Mouse (Mus musculus) CH12.LX (cell line): ENCODE data around the gene Mphosph10. TPM values are rescaled to one million over a fixed set of nuclear protein-coding genes. Genes with fewer than 3 reads are reported as not detected.

Source experiments
- DNase-seq: peaks from one replicate; pipeline ENCODE4 v3.0.0-alpha.2; 2013; ENCODE audit errors: extremely low read depth
- H3K27ac ChIP-seq: 2 replicates; pipeline ENCODE4 v1.5.1; 2012; ENCODE audit warnings: low read depth, mild to moderate bottlenecking, control low read depth, moderate library complexity; ENCODE audit not compliant: insufficient read depth
- H3K27me3 ChIP-seq: replicated peaks from 2 replicates; pipeline ENCODE3; 2012; ENCODE audit warnings: inconsistent platforms
- H3K36me3 ChIP-seq, 2 experiments: replicated peaks in 1 of 2; 2 replicates each; pipeline versions ENCODE3 to v1.6.1; 2012; ENCODE audit warnings: inconsistent platforms in 1 of 2, low read length in 1 of 2, mild to moderate bottlenecking in 1 of 2, mixed read lengths in 1 of 2, moderate library complexity in 1 of 2; ENCODE audit not compliant: control insufficient read depth in 1 of 2, insufficient read depth in 1 of 2
- H3K4me1 ChIP-seq, 2 experiments: 2 replicates each; pipeline ENCODE4 v1.6.1; 2012; ENCODE audit warnings: inconsistent platforms in 1 of 2, moderate library complexity in 1 of 2; ENCODE audit not compliant: insufficient read depth in 2 of 2, control insufficient read depth in 1 of 2
- H3K4me2 ChIP-seq: 2 replicates; pipeline ENCODE4 v1.6.1; 2012; ENCODE audit warnings: low read depth, mild to moderate bottlenecking, control low read depth; ENCODE audit not compliant: poor library complexity, insufficient read depth, severe bottlenecking
- H3K4me3 ChIP-seq, 3 experiments: fragments of 150-350 bp in 1 of 3; sonication (generic) in 1 of 3; replicated peaks in 1 of 3; 2 replicates each; pipeline versions ENCODE3 to v1.5.1; 2011 to 2012; ENCODE audit warnings: low read depth in 2 of 3, low read length in 2 of 3, mild to moderate bottlenecking in 2 of 3, moderate library complexity in 2 of 3, control low read depth in 1 of 3, improper control_type of control experiment in 1 of 3, inconsistent platforms in 1 of 3, mixed read lengths in 1 of 3; ENCODE audit not compliant: poor library complexity in 1 of 3
- H3K79me2 ChIP-seq: replicated peaks from 2 replicates; pipeline ENCODE4 v1.6.1; 2012; ENCODE audit warnings: mild to moderate bottlenecking, moderate library complexity; ENCODE audit not compliant: control insufficient read depth, poor library complexity, insufficient read depth, severe bottlenecking; ENCODE audit errors: extremely low read depth
- H3K9ac ChIP-seq: 2 replicates; pipeline ENCODE4 v1.6.1; 2012; ENCODE audit warnings: low read depth, mild to moderate bottlenecking, control low read depth, moderate library complexity; ENCODE audit not compliant: insufficient read depth
- H3K9me3 ChIP-seq: replicated peaks from 2 replicates; pipeline ENCODE3; 2012; ENCODE audit warnings: low read length, inconsistent platforms, mixed read lengths
- CHD2 ChIP-seq: IDR thresholded peaks from 2 replicates; pipeline ENCODE4 v1.6.1; 2011; ENCODE audit warnings: low read length, improper control_type of control experiment
- ELF1 ChIP-seq: IDR thresholded peaks from 2 replicates; pipeline ENCODE4 v1.6.1; 2014; ENCODE audit warnings: low read depth, mild to moderate bottlenecking, inconsistent platforms, low read length, improper control_type of control experiment
- GABPA ChIP-seq: IDR thresholded peaks from 2 replicates; pipeline ENCODE4 v1.6.1; 2012; ENCODE audit warnings: low read depth, low read length, improper control_type of control experiment, inconsistent platforms; ENCODE audit not compliant: insufficient replicate concordance
- JUND ChIP-seq: conservative IDR thresholded peaks from 2 replicates; pipeline ENCODE4 v1.6.1; 2011; ENCODE audit warnings: low read depth, low read length, improper control_type of control experiment
- KAT2A ChIP-seq: IDR thresholded peaks from 2 replicates; pipeline ENCODE4 v1.6.1; 2012; ENCODE audit warnings: low read length, improper control_type of control experiment, inconsistent platforms; ENCODE audit not compliant: insufficient replicate concordance
- MAX ChIP-seq: IDR thresholded peaks from 2 replicates; pipeline ENCODE4 v1.6.1; 2011; ENCODE audit warnings: low read length, improper control_type of control experiment
- MEF2A ChIP-seq: IDR thresholded peaks from 2 replicates; pipeline ENCODE4 v1.6.1; 2014; ENCODE audit warnings: low read depth, mild to moderate bottlenecking, inconsistent platforms, low read length, improper control_type of control experiment, borderline replicate concordance
- MXI1 ChIP-seq: IDR thresholded peaks from 2 replicates; pipeline ENCODE4 v1.6.1; 2011; ENCODE audit warnings: mild to moderate bottlenecking, low read depth, low read length, improper control_type of control experiment
- POLR2AphosphoS2 ChIP-seq: IDR thresholded peaks from 2 replicates; pipeline ENCODE4 v1.6.1; 2011; ENCODE audit warnings: low read depth, low read length, improper control_type of control experiment
- RAD21 ChIP-seq: IDR thresholded peaks from 2 replicates; pipeline ENCODE4 v1.6.1; 2011; ENCODE audit warnings: low read depth, mild to moderate bottlenecking, low read length, improper control_type of control experiment, moderate library complexity
- RCOR1 ChIP-seq: conservative IDR thresholded peaks from 2 replicates; pipeline ENCODE4 v1.6.1; 2012; ENCODE audit warnings: low read depth, mild to moderate bottlenecking, inconsistent platforms, low read length, improper control_type of control experiment
- SIN3A ChIP-seq: IDR thresholded peaks from 2 replicates; pipeline ENCODE4 v1.6.1; 2012; ENCODE audit warnings: low read length, improper control_type of control experiment, inconsistent platforms
- SMC3 ChIP-seq: IDR thresholded peaks from 2 replicates; pipeline ENCODE4 v1.6.1; 2011; ENCODE audit warnings: low read depth, low read length, improper control_type of control experiment
- TBP ChIP-seq: conservative IDR thresholded peaks from 2 replicates; pipeline ENCODE4 v1.6.1; 2011; ENCODE audit warnings: low read depth, low read length, improper control_type of control experiment
- TCF12 ChIP-seq: IDR thresholded peaks from 2 replicates; pipeline ENCODE4 v1.6.1; 2014; ENCODE audit warnings: low read depth, mild to moderate bottlenecking, inconsistent platforms, low read length, improper control_type of control experiment
- ZC3H11A ChIP-seq: IDR thresholded peaks from 2 replicates; pipeline ENCODE4 v1.6.1; 2012; ENCODE audit warnings: low read depth, mild to moderate bottlenecking, inconsistent platforms, low read length, improper control_type of control experiment
- ZKSCAN1 ChIP-seq: IDR thresholded peaks from 2 replicates; pipeline ENCODE4 v1.6.1; 2012; ENCODE audit warnings: low read depth, inconsistent platforms, low read length, improper control_type of control experiment, borderline replicate concordance
- ZNF384 ChIP-seq: IDR thresholded peaks from 2 replicates; pipeline ENCODE4 v1.6.1; 2012; ENCODE audit warnings: low read depth, low read length, improper control_type of control experiment, inconsistent platforms
- dilution Hi-C: fragments of 300-500 bp; cut with MboI; formaldehyde crosslinking; loops from 2 replicates; pipeline ENCODE4 v1.14.3; 2020; ENCODE audit warnings: low sequenced_read_pairs; ENCODE audit not compliant: extremely low pct_unique_long_range_greater_than_20kb, extremely low pct_ligation_motif_present
- in situ Hi-C: fragments of 300-500 bp; cut with MboI; formaldehyde crosslinking; loops from 3 replicates; pipeline ENCODE4 v1.14.3; 2019; ENCODE audit warnings: low sequenced_read_pairs, low pct_ligation_motif_present, low pct_unique_long_range_greater_than_20kb, mixed read lengths
- polyA plus RNA-seq: library from polyadenylated mRNA; unstranded; fragments of >175 nt; gene quantifications from 2 replicates; pipeline ENCODE4 v1.2.1, GENCODE M21; 2012; ENCODE audit warnings: low read depth; ENCODE audit not compliant: insufficient read length
- total RNA-seq, 2 experiments: library from RNA; depleted of rRNA; stranded (reverse); fragments of 300-350 nt in 1 of 2; fragments of >200 nt in 1 of 2; gene quantifications; 2 replicates each; pipeline ENCODE4 v1.2.3; 2012 to 2014

Gene Mphosph10
- total and polyA plus RNA-seq, 3 experiments: 56.5 to 141 (median 107) TPM

GRCm38 (mm10) chr7:64403989-64404388 lies 11.9 kb upstream of the Mphosph10 start:
- Histone ChIP-seq H3K4me1 (no peaks in the 10 kb centered on the region), H3K36me3 (peaks cover 0 to 14% of the 10 kb centered on the region in 2 experiments), H3K4me3 (no peak overlapping the region), H3K4me2 (no peak overlapping the region)
- DNase-seq: no peak
- dilution Hi-C loops (no loop called here), in situ Hi-C loops (no loop called here)
- no peak for TF ChIP-seq JUND
- TF ChIP-seq ELF1: no peak
- TF ChIP-seq MXI1: no peak
- TF ChIP-seq, all 38 proteins: peak for 0
- Histone ChIP-seq H3K9me3 (no peaks in the 10 kb centered on the region), H3K9ac (no peak overlapping the region), H3K27me3 (no peaks in the 10 kb centered on the region), H3K27ac (no peak overlapping the region), H3K79me2 (no peaks in the 10 kb centered on the region)

GRCm38 (mm10) chr7:64402452-64402851 lies 10.4 kb upstream of the Mphosph10 start:
- Histone ChIP-seq H3K9ac (no peak overlapping the region), H3K27ac (no peak overlapping the region), H3K4me1 (no peaks in the 10 kb centered on the region), H3K4me2 (no peak overlapping the region), H3K36me3 (peaks cover 0 to 14% of the 10 kb centered on the region in 2 experiments), H3K27me3 (no peaks in the 10 kb centered on the region)
- DNase-seq: no peak
- dilution Hi-C loops: no loop called here
- no peak for TF ChIP-seq TCF12
- no peak for TF ChIP-seq GABPA
- TF ChIP-seq ZKSCAN1: no peak
- TF ChIP-seq ZC3H11A: no peak
- TF ChIP-seq MAX: no peak
- TF ChIP-seq CHD2: no peak
- TF ChIP-seq TBP: no peak
- no peak for TF ChIP-seq SIN3A
- TF ChIP-seq ELF1: no peak
- TF ChIP-seq RCOR1: no peak
- no peak for TF ChIP-seq MEF2A
- no peak for TF ChIP-seq RAD21
- no peak for TF ChIP-seq SMC3
- TF ChIP-seq, all 38 proteins: peak for 0
- no peaks in the 10 kb centered on the region for H3K9me3 ChIP-seq
- H3K4me3 ChIP-seq: no peak overlapping the region
- no peaks in the 10 kb centered on the region for H3K79me2 ChIP-seq
- in situ Hi-C loops: no loop called here

GRCm38 (mm10) chr7:64400725-64401124 lies 8.7 kb upstream of the Mphosph10 start:
- Histone ChIP-seq H3K27me3 (no peaks in the 10 kb centered on the region), H3K79me2 (no peaks in the 10 kb centered on the region), H3K4me1 (no peaks in the 10 kb centered on the region), H3K27ac (no peak overlapping the region), H3K4me3 (no peak overlapping the region), H3K9me3 (no peaks in the 10 kb centered on the region), H3K4me2 (no peak overlapping the region), H3K9ac (no peak overlapping the region), H3K36me3 (peaks cover 0 to 14% of the 10 kb centered on the region in 2 experiments)
- in situ Hi-C loops: no loop called here
- dilution Hi-C loops: no loop called here
- no peak for TF ChIP-seq KAT2A
- TF ChIP-seq SMC3: no peak
- no peak for TF ChIP-seq POLR2AphosphoS2
- no peak for TF ChIP-seq CHD2
- no peak for TF ChIP-seq ZNF384
- TF ChIP-seq ZKSCAN1: no peak
- DNase-seq: no peak
